9 mouse cellular contexts compared by ENCODE assay signal in genomic region chr9:120866709-120867108, GRCm38 (mm10).
DNase-seq lines count a peak whose midpoint lies in the region; ATAC-seq lines count a peak whose summit lies in the region.
"Had no signal": no experiment of that assay in that cellular context is flagged by ENCODE, and none has a peak within 500 bp of the region (broad histone marks: within the 10 kb centered on the region; RNA-seq: fewer than 3 reads in every experiment).

No protein-coding gene starts in this region.

- H3K9me3 ChIP-seq in heart, embryonic 12.5 days (replicated peaks) = no peaks in the 10 kb centered on the region
- H3K9me3 ChIP-seq in limb, embryonic 10.5 days (replicated peaks) = no peaks in the 10 kb centered on the region

- 0 out of 2 replicates have a peak overlapping the region, but pooled peaks have one; percentile 33 for H3K9ac ChIP-seq in heart, embryonic 12.5 days

- peak overlapping the region; percentile 24; the same call in 1 of the 2 replicates for H3K4me2 ChIP-seq in heart, embryonic 12.5 days

- peak; percentile 63 for ATAC-seq in heart, embryonic 12.5 days (ENCODE audit: insufficient number of reproducible peaks, low FRiP score)
- 0 out of 2 replicates have a peak, but pooled peaks have one; percentile 25 for ATAC-seq in monocyte, adult 5-6 weeks (replicated peaks; ENCODE audit: insufficient number of reproducible peaks, low FRiP score, low TSS enrichment, poor library complexity, severe bottlenecking)

- H3K27me3 ChIP-seq in heart, embryonic 12.5 days (replicated peaks) = no peaks in the 10 kb centered on the region
- no peaks in the 10 kb centered on the region for H3K27me3 ChIP-seq in limb, embryonic 10.5 days (ENCODE audit: low read depth, poor library complexity, severe bottlenecking)

- WGBS in heart, embryonic 12.5 days = 5% methylated on average over 4 of the region's 4 CpGs
- WGBS in limb, embryonic 10.5 days = 72% methylated on average over 4 of the region's 4 CpGs

- H3K4me3 ChIP-seq in heart, embryonic 12.5 days = no peak overlapping the region
- H3K4me3 ChIP-seq in limb, embryonic 10.5 days = no peak overlapping the region
- H3K4me3 ChIP-seq: left cerebral cortex, adult 2 months had no signal

- H3K4me1 ChIP-seq in heart, embryonic 12.5 days (replicated peaks) = peaks cover 50% of the 10 kb centered on the region
- H3K4me1 ChIP-seq in limb, embryonic 10.5 days = peaks cover 25% of the 10 kb centered on the region

- H3K27ac ChIP-seq in heart, embryonic 12.5 days (ENCODE audit: poor library complexity, severe bottlenecking) = peak overlapping the region; percentile 86
- peak overlapping the region; percentile 46; the same call in 1 of the 2 replicates for H3K27ac ChIP-seq in limb, embryonic 10.5 days
- H3K27ac ChIP-seq: left cerebral cortex, adult 2 months had no signal

- peak; percentile 39 to 45 for DNase-seq in frontal cortex, postnatal 10 days (ENCODE audit: low spot score in 2 of 2)
- no peak for DNase-seq in frontal cortex, postnatal 36 days (ENCODE audit: low spot score in 2 of 2)
- peak; percentile 6 for DNase-seq in A20 (ENCODE audit: low read depth, low spot score)
- DNase-seq in cerebellum, adult 9-11 months = peak; percentile 54
- no peak for DNase-seq in limb, embryonic 10.5 days (ENCODE audit: low spot score)
- no peak for DNase-seq in urinary bladder, postnatal 14 days (ENCODE audit: low spot score)

- no peaks in the 10 kb centered on the region for H3K36me3 ChIP-seq in heart, embryonic 12.5 days
- no peaks in the 10 kb centered on the region for H3K36me3 ChIP-seq in limb, embryonic 10.5 days

Comparison
In these comparisons a context has a peak if more than half of its experiments do, and no peak if none do; other contexts are left out.
1. DNase-seq: peak in frontal cortex, postnatal 10 days (2 of 2), A20 (single experiment) and cerebellum, adult 9-11 months (single experiment); none in frontal cortex, postnatal 36 days (0 of 2), limb, embryonic 10.5 days (single experiment) and urinary bladder, postnatal 14 days (single experiment).